ENCODE assay signal across 10 mouse cellular contexts in genomic region chr15:25909783-25910494, GRCm38 (mm10).
DNase-seq lines count a peak whose midpoint lies in the region; ATAC-seq lines count a peak whose summit lies in the region.
"Had no signal": no experiment of that assay in that cellular context is flagged by ENCODE, and none has a peak within 500 bp of the region (broad histone marks: within the 10 kb centered on the region; RNA-seq: fewer than 3 reads in every experiment).

No protein-coding gene starts in this region.

- H3K27ac ChIP-seq in macrophage = peak overlapping the region; percentile 97
- no peak overlapping the region for H3K27ac ChIP-seq in limb, embryonic 10.5 days
- H3K27ac ChIP-seq: kidney, embryonic 15.5 days had no signal

- peaks cover 14% of the 10 kb centered on the region for H3K4me1 ChIP-seq in limb, embryonic 10.5 days

- peak; percentile 71 for ATAC-seq in common myeloid progenitor, adult 5-6 weeks (replicated peaks; ENCODE audit: low read depth, poor library complexity, severe bottlenecking)

- peak; percentile 45 for DNase-seq in thymus, postnatal 0 days (ENCODE audit: low spot score)
- no peak for DNase-seq in thymus, postnatal 25 days
- no peak for DNase-seq in layer of hippocampus, adult 8-10 months (ENCODE audit: low spot score in 2 of 2)
- DNase-seq in limb, embryonic 10.5 days (ENCODE audit: low spot score) = no peak
- DNase-seq in right cerebral cortex, postnatal 14 days = no peak
- DNase-seq: lung, embryonic 14.5 days; thymus, adult 18-20 months had no signal

- H3K4me3 ChIP-seq in macrophage (ENCODE audit: inconsistent target) = peak overlapping the region; percentile 15
- H3K4me3 ChIP-seq in limb, embryonic 10.5 days = no peak overlapping the region
- H3K4me3 ChIP-seq: kidney, embryonic 15.5 days had no signal

- 10% methylated on average over 11 of the region's 11 CpGs for WGBS in macrophage (ENCODE audit: missing documents)
- 90% methylated on average over 11 of the region's 11 CpGs for WGBS in limb, embryonic 10.5 days

- no peaks in the 10 kb centered on the region for H3K9me3 ChIP-seq in limb, embryonic 10.5 days (replicated peaks)
- H3K9me3 ChIP-seq: kidney, embryonic 15.5 days had no signal

- no peaks in the 10 kb centered on the region for H3K36me3 ChIP-seq in macrophage (ENCODE audit: inconsistent target)
- no peaks in the 10 kb centered on the region for H3K36me3 ChIP-seq in limb, embryonic 10.5 days
- H3K36me3 ChIP-seq: kidney, embryonic 15.5 days had no signal

- no peaks in the 10 kb centered on the region for H3K27me3 ChIP-seq in limb, embryonic 10.5 days (ENCODE audit: low read depth, poor library complexity, severe bottlenecking)
- H3K27me3 ChIP-seq: kidney, embryonic 15.5 days had no signal

- peaks cover 87% of the 10 kb centered on the region for H3K79me2 ChIP-seq in macrophage (ENCODE audit: inconsistent target)
